Comparison of ENCODE assay signal across 9 mouse cellular contexts in genomic region chr8:104170118-104171049, GRCm38 (mm10). TPM values are rescaled to one million over a fixed set of nuclear protein-coding genes. Genes with fewer than 3 reads are reported as not detected.
DNase-seq lines count a peak whose midpoint lies in the region; ATAC-seq lines count a peak whose summit lies in the region.
"Had no signal": no experiment of that assay in that cellular context is flagged by ENCODE, and none has a peak within 500 bp of the region (broad histone marks: within the 10 kb centered on the region; RNA-seq: fewer than 3 reads in every experiment).

Bean1 (plus strand) TSS chr8:104170442.

- 2% methylated on average over 82 of the region's 87 CpGs for WGBS in intestine, embryonic 14.5 days
- 1% methylated on average over 75 of the region's 87 CpGs for WGBS in liver, embryonic 12.5 days (ENCODE audit: insufficient replicate concordance)

- peaks cover 45% of the 10 kb centered on the region for H3K27me3 ChIP-seq in intestine, embryonic 14.5 days (replicated peaks; ENCODE audit: control insufficient read depth, insufficient read depth, low read length)
- H3K27me3 ChIP-seq in liver, embryonic 12.5 days (replicated peaks), result peaks cover 59% of the 10 kb centered on the region

- H3K9me3 ChIP-seq in intestine, embryonic 14.5 days (ENCODE audit: control insufficient read depth, low read length), result no peaks in the 10 kb centered on the region
- H3K9me3 ChIP-seq in liver, embryonic 12.5 days (replicated peaks), result no peaks in the 10 kb centered on the region

- H3K9ac ChIP-seq in intestine, embryonic 14.5 days (ENCODE audit: low read length), result peak within 1 kb of the TSS; percentile 61
- peak within 1 kb of the TSS; percentile 41; the same call in 1 of the 2 replicates for H3K9ac ChIP-seq in liver, embryonic 12.5 days

- H3K4me3 ChIP-seq in intestine, embryonic 14.5 days (ENCODE audit: low read depth, low read length), result peak within 1 kb of the TSS; percentile 55
- peak within 1 kb of the TSS; percentile 56 for H3K4me3 ChIP-seq in liver, embryonic 12.5 days

- H3K36me3 ChIP-seq in intestine, embryonic 14.5 days (ENCODE audit: control insufficient read depth, insufficient read depth, low read length), result no peaks in the 10 kb centered on the region
- no peaks in the 10 kb centered on the region for H3K36me3 ChIP-seq in liver, embryonic 12.5 days

- H3K4me1 ChIP-seq in intestine, embryonic 14.5 days (replicated peaks; ENCODE audit: control insufficient read depth, insufficient read depth, low read length), result 0 out of 2 replicates have a peak, but pooled peaks cover 3% of the 10 kb centered on the region
- H3K4me1 ChIP-seq in liver, embryonic 12.5 days, result peaks cover 11% of the 10 kb centered on the region

- DNase-seq in layer of hippocampus, postnatal 10 days (ENCODE audit: low spot score in 2 of 2), result peak; percentile 45 to 64
- no peak for DNase-seq in layer of hippocampus, adult 11-12 months (ENCODE audit: low spot score)
- peak; percentile 53 for DNase-seq in embryo, embryonic 10 days (ENCODE audit: low spot score)
- peak; percentile 49 to 56 for DNase-seq in gastrocnemius, postnatal 4 days (ENCODE audit: low spot score in 2 of 2)
- peak; percentile 64 for DNase-seq in intestine, embryonic 14.5 days (ENCODE audit: low spot score)
- peak; percentile 68 for DNase-seq in neural tube, embryonic 10.5 days (ENCODE audit: extremely low spot score, low spot score)
- DNase-seq in natural killer cell, adult 2 months (ENCODE audit: low spot score in 2 of 2), result no peak

- H3K4me2 ChIP-seq in intestine, embryonic 14.5 days (ENCODE audit: low read length), result peak within 1 kb of the TSS; percentile 95
- H3K4me2 ChIP-seq in liver, embryonic 12.5 days, result peak within 1 kb of the TSS; percentile 78

- H3K27ac ChIP-seq in intestine, embryonic 14.5 days (ENCODE audit: low read depth), result no peak within 1 kb of the TSS
- no peak within 1 kb of the TSS for H3K27ac ChIP-seq in liver, embryonic 12.5 days

- peak; percentile 86 for ATAC-seq in intestine, embryonic 14.5 days (replicated peaks; ENCODE audit: low FRiP score, low TSS enrichment, low read depth)
- peak; percentile 62 for ATAC-seq in liver, embryonic 12.5 days

RNA-seq across cellular contexts. Expression of gene Bean1, which starts in this region (rescaled TPM):
- 10 to 100 TPM; 13.9 to 15.0 TPM for total RNA-seq in layer of hippocampus, postnatal 10 days (2021)
- 1 to 10 TPM; 1.7 to 2.5 TPM for total RNA-seq in gastrocnemius, postnatal 4 days (2021)
- polyA plus RNA-seq in intestine, embryonic 14.5 days (2014; fragmentation: Nextera tagmentation; extraction: Ambion mirVana), result 2.3 and 2.4 TPM in 2 replicates
- polyA plus RNA-seq in liver, embryonic 12.5 days (2016; fragmentation: Nextera tagmentation; extraction: Ambion mirVana), result 0.06 TPM in 1 of 2 replicates, not detected in the other
- total RNA-seq: MEL had no signal

Comparison
In these comparisons a context has a peak if more than half of its experiments do, and no peak if none do; other contexts are left out.
1. RNA of gene Bean1 (total RNA-seq): 13.9 to 15.0 TPM in layer of hippocampus, postnatal 10 days; 1.7 to 2.5 TPM in gastrocnemius, postnatal 4 days; every median in the first group is over 4 times any median in the second.
2. DNase-seq: peak in layer of hippocampus, postnatal 10 days (2 of 2), embryo, embryonic 10 days (single experiment), gastrocnemius, postnatal 4 days (2 of 2), intestine, embryonic 14.5 days (single experiment) and neural tube, embryonic 10.5 days (single experiment); none in layer of hippocampus, adult 11-12 months (single experiment) and natural killer cell, adult 2 months (0 of 2).
3. Peak in ATAC-seq, H3K4me3 ChIP-seq, H3K9ac ChIP-seq and H3K4me2 ChIP-seq in liver, embryonic 12.5 days; RNA of the gene not detected or under 1 TPM.